Mouse (Mus musculus): Measurements from ENCODE around the gene Zfp706.

Zfp706 gene

DNA sequence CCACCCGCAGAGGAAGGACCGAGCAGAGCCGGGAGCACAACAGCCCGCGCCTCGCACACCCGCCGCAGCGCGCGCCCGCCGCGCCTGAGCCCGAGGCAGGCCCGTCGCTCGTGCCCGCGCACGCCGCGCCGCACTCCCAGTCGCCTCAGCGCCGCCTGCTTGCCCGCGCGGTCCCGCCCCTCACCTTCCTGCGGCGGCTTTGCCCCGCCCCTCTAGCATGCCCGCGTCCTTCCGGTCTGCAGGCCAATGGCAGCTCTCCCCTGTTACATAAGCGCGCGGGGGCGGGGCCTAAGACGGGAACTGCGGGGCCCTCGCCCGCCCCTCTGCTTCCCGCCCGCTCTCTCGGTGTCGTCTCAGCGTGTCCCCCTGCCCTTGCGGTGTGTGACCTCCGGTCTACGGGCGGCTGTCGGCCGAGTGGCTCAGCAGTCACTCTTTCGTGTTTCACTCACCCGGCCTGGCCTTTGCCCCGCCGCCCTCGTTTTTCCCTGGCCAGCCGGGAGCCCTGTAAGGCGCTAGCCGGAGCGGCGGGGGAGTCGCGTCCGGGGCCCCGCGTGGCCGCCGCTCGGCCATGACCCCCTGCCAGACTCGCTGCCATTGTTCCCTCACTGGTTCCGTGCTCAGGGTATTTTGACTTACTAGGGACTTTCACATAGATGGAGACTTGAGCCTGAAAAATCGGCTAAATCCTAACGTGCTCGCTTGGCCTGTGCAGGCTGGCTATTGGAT, at the start of gene Zfp706:
Gene Zfp706, minus strand, starts transcription at position 541 of the 726 bp plus-strand sequence.
- DNase-seq (ENCODE audit: low spot score), result peak; percentile 97

DNA sequence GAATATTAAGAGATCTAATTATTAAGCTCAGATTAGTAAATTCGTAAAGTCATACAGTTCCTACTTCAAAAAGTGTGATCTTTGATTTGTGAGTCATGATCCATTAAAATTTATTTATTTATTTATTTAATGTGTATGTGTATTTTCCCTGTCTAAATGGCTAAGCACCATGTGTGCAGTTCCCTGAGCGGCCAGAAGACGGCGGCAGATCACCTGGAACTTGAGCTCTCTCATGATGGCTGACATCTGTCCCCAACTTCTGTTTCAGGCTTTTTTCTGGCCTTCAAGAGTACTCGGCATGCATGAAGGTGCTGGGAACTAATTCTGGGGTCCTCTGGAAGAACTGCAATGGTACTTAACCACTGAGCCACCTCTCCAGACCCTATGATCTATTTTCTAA, 47.0 kb upstream of the Zfp706 start:
- no peak for DNase-seq (ENCODE audit: low spot score)

DNA sequence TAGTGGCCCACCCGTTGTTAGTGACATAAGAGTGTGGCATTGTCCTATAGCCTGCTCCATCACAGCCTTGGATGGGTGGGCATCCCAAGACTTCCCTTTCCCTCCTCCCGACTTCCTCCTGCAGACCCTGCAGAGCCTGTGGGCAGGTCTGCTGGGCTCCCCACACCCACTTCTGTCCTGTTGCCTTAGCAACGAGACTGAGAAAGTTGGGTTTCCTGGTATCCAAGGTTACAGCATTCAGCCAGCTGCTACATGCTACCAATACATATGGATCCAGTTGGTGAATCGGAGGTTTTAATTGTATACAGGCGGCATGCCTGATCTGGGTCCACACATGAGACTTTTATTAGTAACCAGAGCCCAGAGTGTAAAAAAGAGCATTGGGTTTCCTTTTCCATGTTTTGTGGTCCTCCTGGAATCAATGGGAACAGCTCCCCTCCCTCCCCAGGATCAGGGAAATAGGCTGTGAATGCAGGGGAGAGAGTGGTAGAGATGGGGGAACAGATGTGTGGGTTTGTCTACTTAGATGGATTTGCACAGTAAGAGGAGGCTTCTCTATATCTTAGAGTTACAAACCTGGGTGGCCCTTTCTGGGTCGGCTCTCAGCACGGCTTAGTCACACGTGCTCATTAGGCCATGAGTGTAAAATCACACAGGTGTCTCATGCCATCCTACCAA, 45.7 kb upstream of the Zfp706 start:
- DNase-seq (ENCODE audit: low spot score), result no peak

DNA sequence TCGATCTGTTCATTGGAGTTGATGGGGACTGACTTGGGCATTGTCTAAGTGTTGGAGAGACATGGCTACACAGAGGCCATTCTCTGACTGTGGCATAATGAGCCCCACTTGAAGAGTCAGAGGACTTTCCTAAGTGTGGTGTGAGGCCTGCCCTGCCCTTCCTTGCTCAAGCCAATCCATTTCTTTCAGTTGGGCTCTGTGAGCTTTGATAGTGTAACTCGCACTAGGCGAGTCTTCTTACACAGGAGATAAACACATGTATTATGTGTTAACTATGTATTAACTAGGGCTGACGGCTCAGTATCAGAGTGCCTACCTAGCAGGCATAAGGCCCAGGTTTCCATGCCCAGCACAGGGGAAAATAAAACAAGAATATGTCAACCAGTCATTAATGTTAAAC, 39.8 kb upstream of the Zfp706 start:
- DNase-seq (ENCODE audit: low spot score), result no peak

DNA sequence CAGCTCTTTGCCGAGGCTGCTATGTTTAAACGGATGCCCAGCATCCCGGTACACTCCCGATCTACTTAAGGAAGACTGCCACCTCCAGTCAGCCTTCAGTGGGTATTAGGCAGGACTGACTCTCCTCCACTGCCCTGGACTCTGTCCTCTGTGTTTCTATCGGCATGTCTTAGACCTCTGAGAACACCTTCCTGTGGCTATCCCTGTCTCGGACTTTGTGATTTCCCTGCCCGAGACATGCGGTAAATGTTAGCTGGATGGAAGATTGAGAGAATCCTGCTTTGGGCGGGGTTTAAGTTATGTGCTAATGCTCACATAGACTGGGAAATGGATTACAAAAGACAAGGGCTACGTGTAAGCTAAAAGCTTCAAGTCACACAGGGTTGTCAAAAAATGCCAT, 39.0 kb upstream of the Zfp706 start:
- no peak for DNase-seq (ENCODE audit: low spot score)

DNA sequence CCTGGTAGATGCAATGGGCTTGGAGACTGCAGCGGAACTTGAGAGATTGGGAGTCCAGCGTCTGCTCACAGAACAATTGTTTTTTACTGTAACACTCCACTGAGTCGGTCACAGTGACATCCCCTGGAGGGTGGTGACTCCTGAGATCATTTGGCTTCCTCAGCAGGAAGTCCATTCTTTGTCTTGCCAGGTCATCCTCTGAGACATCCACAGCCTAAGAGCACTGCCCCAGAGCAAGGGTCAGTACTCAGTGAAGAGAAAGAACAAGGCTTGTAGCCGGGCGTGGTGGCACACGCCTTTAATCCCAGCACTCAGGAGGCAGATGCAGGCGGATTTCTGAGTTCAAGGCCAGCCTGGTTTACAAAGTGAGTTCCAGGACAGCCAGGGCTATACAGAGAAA, 38.6 kb upstream of the Zfp706 start:
- DNase-seq (ENCODE audit: low spot score), result no peak

DNA sequence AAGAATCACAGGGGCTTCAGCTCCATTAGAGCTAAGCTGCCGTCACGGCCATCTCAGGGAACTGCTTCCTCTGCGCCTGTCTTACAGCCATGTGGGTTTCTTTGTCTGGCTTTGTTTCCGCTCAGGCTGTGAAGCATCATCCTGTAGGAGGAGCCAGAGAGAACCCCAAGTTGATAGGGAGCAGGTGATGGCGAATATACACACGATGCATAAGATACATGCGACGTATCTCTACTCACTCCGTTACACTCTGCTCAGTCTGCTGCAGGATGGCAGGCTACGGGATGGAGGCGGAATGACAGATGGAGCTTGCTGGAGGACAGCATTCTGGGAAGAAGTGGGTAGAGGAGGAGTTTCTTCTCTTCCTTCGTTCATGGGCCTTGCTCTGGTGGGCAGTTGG, 37.9 kb upstream of the Zfp706 start:
- DNase-seq (ENCODE audit: low spot score), result no peak

DNA sequence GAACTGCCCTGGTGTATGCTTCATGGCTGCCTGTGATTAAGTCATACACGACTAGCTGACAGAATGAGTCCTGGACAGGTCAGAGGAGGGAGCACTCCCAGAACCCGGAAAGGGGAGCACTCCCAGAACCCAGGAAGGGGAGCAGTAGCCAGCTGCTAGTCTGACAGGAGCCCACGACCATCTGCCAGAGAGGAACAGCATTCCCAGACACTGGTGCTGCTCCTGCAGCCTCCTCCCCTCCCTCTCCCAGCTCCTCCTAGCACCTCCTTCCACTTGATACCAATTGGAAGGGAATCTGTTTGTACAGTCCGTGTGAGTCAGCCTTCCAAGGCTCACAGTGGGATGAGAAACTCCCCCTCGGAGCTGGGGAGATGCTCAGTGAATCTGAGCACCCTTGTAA, 35.0 kb upstream of the Zfp706 start:
- DNase-seq (ENCODE audit: low spot score), result no peak

DNA sequence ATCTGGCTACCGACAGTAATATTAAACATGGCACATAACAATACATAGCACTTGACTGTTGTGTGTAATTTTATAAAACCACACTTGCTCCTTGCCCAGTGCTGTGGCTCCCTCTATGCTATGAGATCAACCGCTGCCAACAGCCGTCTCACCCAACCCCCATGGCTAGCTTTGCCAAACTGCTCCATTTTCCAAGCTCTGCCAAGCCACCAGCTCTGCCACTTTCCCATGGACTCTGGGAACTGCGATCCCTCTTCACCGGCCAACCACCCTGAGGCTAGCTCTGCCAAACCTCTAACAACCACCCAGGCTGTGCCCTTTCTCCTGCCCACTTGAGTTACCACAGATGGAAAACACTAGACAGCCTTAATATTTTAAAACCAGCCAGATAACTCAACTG, 33.6 kb upstream of the Zfp706 start:
- peak; percentile 48 for DNase-seq (ENCODE audit: low spot score)

DNA sequence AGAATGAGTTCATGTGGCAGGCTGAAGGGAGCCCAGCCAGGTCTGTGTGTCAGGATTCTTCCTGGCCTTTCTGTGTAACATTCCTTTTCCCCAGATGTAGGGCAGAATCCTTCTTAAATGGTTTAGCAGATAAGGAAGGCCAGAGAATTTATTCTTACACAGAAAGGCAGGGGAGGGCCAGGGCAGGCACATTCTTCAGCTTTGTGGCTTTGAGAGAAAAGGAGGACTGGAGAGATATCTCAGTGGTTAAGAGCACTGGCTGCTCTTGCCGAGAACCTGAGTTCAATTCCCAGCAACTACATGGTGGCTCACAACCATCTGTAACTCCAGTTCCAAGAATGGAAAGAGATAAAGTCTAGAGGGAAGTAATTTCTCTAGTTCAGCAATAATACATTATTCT, 31.1 kb upstream of the Zfp706 start:
- DNase-seq (ENCODE audit: low spot score), result no peak

DNA sequence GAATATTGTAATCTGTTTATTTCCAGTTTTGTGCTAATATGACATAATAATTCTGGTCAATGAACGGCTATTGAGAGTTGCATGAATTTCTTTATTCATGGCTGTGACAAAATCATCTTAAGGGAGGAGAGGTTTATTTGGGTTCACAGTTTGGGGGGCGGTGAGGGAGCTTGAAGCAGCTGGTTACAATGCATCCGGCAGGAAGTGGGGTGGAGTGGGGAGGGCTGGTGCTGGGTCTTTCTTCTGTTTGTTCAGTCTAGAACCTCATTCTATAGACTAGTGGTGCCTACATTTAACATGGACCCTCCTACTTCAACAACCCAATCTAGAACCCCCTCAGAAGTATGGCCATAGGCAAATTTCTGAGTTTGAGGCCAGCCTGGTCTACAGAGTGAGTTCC, 30.1 kb upstream of the Zfp706 start:
- no peak for DNase-seq (ENCODE audit: low spot score)

DNA sequence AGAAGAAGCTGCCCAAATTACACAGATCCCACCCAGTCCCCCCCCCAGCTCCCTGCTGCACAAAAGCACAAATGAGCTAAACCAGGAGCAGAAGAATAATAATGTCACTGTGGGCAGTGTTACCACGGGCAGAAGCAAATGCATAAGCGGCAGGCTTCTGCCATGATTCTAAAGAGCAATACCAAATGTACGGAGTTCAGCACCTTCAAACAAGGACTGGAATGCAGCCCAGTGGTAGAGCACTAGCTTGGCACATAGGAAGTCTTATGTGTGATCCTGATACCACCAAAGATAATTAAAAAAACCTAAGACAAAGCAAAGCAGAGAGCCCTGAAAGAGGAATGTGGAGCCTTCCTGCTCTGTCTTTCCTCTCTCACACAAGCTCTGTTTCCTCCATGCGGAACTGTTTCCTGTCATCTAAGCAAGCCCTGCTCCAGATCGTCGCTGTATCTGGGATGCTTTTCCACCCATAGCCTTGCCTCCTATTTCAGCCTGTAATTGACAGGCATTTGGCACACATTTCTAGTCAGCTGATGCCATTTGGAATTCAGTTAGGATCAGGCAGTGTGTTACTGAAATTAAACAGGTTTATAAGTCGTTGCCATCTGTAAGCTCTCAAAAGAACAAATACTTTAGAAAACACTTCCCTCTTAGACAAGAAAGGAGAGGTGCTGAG, 29.0 kb upstream of the Zfp706 start:
- DNase-seq (ENCODE audit: low spot score), result peak; percentile 24

DNA sequence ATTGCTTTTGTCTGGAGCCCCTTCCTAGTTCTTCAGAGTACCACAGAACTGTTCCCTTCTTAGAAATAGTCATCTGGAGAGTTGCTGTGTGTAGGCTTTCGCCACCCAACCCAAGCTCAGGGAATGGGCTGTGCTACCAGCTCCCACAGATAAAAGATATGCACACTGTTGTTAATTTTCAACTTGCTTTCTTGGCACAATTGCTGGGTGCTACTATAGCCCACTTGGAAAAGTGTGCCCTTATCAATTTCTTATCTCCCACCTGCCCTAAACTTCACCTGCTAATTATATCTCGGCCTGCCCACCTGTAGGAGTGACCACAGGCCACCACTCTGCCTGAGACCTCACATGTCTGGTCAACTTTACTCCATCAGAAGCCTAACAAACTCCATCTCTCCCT, 26.6 kb upstream of the Zfp706 start:
- no peak for DNase-seq (ENCODE audit: low spot score)

DNA sequence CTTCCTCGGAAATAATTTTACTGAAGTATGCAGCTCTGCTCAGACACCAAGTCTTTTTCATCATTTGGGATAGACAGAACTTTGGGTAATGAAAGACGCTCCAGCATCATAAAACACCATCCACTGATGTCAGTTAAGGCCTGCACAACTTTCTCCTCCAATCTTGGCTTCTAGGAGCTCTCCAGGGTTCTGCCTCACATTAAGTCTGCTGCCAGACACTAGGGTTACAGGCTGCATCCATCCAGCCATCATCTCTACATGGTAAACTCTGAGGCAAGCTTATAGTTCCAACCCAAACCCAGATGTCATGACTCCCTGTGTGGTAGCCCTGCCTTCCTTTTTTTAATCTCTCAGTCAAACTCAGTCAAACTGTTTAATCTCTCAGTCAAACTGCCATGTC, 25.9 kb upstream of the Zfp706 start:
- no peak for DNase-seq (ENCODE audit: low spot score)

DNA sequence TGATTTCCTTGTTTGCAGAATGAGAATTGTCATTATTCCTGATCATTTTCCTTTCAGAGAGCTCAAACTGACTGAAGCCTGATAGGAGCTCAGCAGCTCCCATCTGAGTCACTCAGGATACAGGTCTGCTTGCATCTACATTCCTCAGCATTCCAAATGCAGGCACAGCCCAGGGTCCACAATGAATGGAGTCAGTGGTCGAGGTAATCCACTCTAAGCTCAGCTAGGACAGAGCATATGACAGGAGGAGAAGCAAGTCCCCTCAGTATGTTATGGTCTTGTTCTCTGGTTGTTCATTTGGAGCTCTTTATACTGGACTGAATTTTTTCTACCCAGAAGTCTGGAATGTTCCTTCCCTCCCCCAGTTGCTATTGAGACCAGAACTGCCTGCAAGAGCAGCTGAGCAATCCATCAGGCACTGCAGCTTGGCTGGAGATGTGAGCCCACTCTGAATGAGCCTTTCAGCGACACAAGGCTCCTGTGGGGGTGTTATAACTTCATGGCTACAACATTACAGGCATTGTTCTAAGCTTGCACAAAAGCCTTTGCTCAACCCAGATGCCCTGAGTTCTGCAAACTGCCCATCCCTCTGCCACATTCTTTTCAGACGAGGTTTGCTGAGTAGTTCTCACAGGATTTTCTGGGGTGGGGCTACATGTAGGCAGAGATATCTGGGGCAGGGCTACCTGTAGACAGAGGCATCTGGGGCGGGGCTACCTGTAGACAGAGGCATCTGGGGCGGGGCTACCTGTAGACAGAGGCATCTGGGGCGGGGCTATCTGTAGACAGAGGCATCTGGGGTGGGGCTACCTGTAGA, 24.0 kb upstream of the Zfp706 start:
- DNase-seq (ENCODE audit: low spot score), result no peak

DNA sequence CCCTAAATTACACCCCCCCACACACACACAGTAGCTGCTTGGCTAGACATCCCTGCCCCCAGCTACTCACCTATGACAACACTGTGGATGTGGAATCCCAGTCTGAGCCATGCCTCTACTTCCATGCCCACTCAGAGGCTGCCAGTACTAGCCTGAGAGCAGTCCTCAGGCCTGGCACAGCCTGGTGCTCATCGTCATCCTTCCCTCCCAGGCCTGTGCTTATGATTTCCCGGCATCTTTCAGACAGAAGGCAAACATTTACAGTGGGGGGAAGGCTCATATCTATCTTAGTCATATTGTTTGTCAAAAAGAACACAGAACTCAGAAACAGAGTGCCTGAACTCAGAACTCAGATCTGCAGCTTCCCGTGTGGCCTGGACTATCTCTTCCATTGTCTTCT, 23.4 kb upstream of the Zfp706 start:
- no peak for DNase-seq (ENCODE audit: low spot score)

DNA sequence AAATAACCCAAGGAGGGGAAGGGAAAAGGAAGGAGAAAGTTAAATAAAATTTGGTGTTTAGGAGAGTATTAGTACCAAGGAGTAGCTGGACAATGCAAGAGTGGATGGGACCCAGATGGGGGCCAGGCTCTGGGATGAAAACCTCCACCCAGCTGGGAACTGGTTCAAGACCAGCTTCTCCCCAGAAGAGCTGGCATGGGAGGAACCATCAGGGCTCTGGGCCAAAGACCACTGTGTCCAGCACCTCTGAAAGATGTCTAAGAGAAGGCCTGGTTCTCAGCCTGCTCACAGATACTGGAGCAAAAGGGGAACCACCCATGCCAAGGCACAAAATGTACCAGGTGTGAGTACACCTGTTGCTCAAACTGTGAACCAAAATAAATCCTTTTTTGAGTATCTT, 20.4 kb upstream of the Zfp706 start:
- DNase-seq (ENCODE audit: low spot score), result no peak

DNA sequence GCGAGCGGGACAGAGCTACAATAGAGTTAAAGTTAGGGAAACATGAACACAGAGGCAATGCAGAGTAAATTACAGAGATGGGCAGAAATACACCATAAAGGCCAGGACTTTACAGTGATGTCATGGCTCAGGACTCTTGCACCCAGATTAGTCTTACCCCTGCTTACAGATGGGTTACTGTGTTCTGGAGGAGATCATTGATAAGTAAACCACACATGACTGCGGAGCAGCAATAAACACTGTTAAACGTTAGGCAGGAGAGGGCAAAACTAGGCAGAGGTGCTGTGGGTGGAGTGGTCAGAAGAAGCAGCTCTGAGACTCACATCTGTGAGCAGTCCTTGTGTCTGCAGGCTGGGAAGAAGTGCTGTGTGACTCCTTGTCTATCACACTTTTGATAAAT, 18.9 kb upstream of the Zfp706 start:
- no peak for DNase-seq (ENCODE audit: low spot score)

DNA sequence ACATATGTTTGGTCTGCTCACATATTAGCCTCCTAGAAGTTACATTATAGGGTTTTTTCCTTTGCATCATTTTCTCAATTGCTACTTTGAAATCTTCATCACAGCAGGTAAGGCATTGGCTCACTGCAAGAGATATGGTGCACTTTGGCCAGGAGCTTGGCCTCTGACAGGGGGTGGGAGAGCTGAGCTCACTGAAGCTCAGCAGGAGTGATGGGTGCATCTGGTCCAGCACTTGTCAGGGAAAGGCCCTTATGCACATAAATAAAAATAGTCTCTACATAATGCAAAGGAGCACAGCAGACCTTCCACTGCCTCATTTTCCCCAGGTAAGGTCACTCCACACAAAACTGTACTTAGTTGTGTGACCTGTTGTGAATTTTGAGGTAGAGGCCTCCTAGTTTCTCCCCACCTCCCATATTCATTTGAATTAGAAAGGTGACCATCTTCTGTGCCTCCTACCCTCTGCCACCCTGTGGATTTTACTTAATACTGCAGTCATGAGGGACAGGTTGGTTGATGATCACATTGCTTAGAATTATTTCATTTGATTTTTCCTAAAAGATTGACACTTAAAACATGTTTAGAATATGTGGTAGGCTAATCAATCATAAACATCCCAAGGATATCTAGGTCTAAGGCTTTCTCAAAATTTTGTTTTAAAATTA, 13.1 kb upstream of the Zfp706 start:
- DNase-seq (ENCODE audit: low spot score), result no peak

DNA sequence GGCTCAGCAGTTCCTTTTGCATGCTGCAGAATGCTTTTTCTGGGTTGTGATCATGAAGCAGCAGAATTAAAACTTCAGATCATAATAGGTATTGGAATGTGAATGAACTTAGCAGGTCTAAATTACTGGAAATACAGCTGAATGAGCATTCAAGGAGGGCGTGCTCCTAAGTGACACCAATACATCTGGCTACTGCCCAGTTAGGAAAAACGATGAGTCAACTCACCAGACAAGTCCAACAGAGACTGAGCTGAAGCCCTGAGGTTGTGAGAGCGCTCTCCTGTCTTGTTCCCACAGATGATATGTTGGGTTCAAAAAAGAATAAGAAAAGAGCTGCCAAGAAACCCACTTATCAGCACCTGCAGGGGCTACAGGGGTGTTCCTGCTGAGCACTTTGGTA, 11.9 kb upstream of the Zfp706 start:
- DNase-seq (ENCODE audit: low spot score), result peak; percentile 18

DNA sequence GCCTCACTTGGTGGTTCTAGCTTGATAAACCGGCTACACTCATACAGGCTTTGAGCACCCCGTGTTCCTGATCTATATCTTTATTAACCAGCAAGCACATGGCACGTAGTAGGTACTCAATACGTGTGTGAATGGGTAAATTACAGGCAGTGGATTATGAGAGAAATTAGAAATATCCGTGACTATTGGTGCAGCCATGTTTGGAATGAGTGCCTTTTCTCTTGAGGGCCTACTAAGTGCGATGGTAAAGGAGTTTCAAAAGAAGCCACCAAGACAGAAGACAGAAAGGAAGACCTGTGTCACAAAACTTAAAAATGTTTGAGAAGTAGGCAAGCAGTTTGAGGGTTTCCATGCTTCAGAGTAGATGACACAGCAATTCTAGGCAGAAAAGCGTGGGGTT, 4.3 kb upstream of the Zfp706 start:
- DNase-seq (ENCODE audit: low spot score), result no peak

DNA sequence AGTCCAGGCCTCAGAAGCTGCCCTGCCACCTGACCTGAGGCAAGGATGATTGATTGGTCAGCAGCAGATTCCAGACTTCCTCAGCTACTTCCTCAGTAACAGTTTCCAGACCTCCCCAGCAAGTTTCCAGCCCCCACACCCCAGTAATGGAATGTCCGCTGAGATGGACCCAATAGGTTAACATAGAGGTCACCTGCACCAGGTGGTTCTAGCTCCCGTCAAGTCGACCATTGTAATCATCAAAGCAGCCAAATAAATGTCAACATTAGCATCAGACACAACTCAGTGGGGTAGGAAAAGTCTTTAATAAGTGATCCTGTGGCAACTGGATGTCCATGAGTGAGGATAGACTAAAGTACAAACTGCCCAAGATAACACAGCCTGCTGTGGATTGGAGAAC, 3.7 kb upstream of the Zfp706 start:
- no peak for DNase-seq (ENCODE audit: low spot score)

Data from adipocyte (in vitro differentiated cells).